Mouse (Mus musculus): ENCODE measurements around the gene Zcchc24.
"Not testable (repeated sequence)": the region's sequence is repeated elsewhere in the genome, so short reads cannot be mapped to it uniquely, and the experiment has no call there.

The Zcchc24 gene

GRCm38 (mm10) chr14:25768915-25769625 is at the start of gene Zcchc24:
Zcchc24 (minus strand) TSS chr14:25769039.
- peak; percentile 91 for DNase-seq

DNA sequence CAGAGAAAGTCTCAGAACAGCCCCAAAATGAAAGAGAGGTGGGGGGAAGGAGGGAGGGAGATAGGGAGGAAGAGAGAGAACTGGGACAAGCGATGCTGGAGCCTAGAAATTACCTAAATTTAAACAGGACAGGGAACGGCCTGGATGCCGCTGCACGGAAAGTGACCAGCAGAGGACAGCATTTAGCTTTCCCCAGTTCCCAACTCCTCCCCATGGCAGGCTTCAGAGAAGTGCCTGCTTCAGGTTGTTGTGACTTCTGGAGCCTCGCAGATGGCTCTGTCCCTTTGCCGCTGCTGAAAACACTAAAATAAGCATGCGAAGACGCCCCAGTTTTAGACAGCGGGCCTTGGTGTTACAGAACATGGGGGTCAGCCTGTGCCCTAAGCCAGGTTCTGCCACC is 47.6 kb upstream of the Zcchc24 start:
- peak; percentile 59 for DNase-seq

DNA sequence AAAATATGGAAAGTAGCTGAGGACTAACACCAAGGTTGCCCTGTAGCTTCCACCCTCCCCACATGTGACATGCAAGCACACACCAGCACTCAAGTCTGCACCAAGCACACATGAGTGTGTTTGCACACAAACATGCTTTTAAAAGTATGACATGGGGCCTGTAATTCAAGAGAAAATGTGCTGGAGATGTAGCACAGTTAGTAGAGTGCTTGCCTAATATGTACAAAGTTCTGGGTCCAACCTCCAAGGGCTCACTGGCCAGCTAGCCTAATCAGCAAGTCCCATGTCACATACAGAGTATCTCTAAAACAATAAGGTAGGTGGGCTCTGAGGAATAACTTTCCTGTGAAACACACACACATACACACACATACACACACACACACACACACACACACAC is 45.3 kb upstream of the Zcchc24 start:
- DNase-seq: no peak

DNA sequence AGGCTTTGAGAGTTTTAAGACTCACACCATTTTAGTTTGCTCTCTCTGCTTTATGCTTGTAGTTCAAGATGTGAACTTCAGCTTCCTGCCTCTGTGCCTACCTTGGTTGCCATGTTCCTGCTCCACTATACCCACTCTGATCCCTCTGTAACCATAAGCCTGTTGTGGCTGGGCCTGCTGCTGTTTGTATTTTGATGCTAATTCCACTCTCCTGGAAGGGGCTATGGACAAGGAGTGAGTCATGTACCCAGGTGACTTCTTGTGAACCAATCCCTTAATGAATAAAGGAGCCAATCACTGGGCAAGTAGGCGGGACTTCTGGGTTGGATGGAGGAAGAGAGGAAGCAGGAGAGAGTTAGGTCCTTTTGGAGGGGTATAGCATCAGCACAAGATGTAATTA is 42.2 kb upstream of the Zcchc24 start:
- DNase-seq: not testable (repeated sequence)

GRCm38 (mm10) chr14:25806561-25806960 is 37.7 kb upstream of the Zcchc24 start:
- no peak for DNase-seq

GRCm38 (mm10) chr14:25805871-25806270 is 37.0 kb upstream of the Zcchc24 start:
- no peak for DNase-seq

GRCm38 (mm10) chr14:25803246-25803809 is 34.5 kb upstream of the Zcchc24 start:
- DNase-seq: no peak

GRCm38 (mm10) chr14:25802511-25802910 is 33.7 kb upstream of the Zcchc24 start:
- no peak for DNase-seq

- peak; percentile 85 for DNase-seq
Observed at GRCm38 (mm10) chr14:25800166-25800960, 31.5 kb upstream of the Zcchc24 start.

- DNase-seq: no peak
Observed at GRCm38 (mm10) chr14:25796619-25797018, 27.8 kb upstream of the Zcchc24 start.

- no peak for DNase-seq
Observed at GRCm38 (mm10) chr14:25795561-25796174, 26.8 kb upstream of the Zcchc24 start.

DNA sequence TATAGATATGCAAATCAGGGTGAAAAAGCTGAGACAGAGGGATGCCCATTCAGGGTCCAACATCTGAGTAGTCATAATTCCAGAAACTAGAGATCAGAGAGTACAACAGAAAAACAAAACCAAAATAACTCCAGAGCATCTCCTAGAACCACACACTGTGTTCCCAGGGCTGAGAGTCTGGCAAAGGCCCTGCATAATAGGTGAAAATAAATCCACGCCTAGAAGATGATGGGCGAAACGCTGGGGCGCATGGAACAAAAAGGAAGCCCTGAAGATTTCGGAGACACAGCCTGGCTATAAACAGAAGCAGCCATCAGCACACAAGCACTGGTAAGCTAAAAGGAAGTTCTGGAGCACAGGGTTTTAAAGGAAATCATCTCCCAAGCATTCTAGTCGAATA is 26.2 kb upstream of the Zcchc24 start:
- DNase-seq: no peak

GRCm38 (mm10) chr14:25794331-25794730 is 25.5 kb upstream of the Zcchc24 start:
- no peak for DNase-seq

DNA sequence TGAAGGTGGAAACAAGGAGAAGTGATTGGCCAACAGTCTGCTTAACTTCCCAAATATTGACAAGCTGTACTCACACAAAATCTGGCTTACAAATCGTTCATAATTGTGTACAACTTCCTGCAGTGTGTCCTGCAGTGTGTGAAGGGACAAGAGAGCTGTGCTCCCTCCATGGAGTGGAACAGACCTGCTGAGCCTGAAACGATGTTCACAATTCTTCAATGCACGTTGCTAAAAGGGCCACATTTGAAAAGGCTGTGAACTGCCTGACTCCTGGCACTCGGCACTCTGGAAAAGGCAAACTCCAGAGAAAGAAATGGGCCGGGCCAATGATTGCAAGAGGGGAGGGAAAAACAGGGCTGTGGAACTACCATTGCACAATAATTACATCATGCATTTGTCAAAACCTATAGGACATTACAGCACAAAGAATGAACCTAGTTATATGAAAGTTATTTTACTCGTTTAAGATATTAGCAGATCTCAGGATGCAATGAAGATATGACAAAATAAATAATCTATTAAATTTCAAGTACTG is 22.0 kb upstream of the Zcchc24 start:
- no peak for DNase-seq

GRCm38 (mm10) chr14:25789946-25790345 is 21.1 kb upstream of the Zcchc24 start:
- DNase-seq: no peak

GRCm38 (mm10) chr14:25789207-25789606 is 20.4 kb upstream of the Zcchc24 start:
- DNase-seq: no peak

GRCm38 (mm10) chr14:25788201-25788600 is 19.4 kb upstream of the Zcchc24 start:
- DNase-seq: no peak

DNA sequence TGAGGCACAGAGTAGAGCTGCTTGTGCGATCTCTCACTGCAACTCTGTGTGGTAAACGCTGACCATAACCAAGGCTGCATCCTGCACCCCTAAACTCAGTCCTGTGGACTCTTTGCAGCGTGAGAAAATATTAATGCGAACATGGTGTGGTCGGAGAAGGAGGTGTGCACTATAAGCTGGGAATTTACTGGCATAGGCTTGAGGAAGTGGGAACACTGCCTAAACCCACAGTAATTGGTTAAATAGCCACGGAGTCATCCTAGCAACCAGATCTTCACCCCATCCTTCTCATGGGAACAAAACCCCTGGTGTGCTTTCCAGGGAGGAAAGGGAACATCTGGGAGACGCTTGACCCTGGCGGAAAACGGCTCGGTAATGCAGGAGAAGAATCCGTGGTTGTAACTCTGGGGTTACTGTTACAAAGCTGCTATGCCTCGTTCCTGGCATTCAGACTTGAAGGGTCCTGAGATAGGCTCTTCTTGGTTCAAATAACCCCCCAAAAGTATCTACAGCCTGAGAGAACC is 18.6 kb upstream of the Zcchc24 start:
- no peak for DNase-seq

- no peak for DNase-seq
Observed at GRCm38 (mm10) chr14:25786959-25787358, 18.1 kb upstream of the Zcchc24 start.

DNA sequence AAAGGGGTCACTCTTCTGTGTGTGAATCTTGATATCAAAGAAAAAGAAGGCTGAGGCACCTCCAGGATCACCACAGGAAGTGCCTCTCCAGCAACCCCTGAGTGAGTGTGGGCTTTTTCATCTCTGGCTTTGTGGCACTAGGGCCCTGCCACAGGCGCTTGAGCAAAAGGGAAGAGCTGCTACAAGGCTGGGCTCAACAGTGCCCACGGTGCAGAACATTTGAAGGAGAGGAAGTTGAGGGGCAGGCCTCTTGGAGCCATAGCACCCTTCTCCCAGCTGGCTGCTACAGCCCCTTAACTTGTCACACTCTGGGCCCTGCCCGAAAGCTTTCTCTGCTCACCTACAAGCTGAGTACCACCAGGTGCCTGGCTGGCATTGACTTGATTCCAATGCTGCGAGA is 16.4 kb upstream of the Zcchc24 start:
- DNase-seq: peak; percentile 42

DNA sequence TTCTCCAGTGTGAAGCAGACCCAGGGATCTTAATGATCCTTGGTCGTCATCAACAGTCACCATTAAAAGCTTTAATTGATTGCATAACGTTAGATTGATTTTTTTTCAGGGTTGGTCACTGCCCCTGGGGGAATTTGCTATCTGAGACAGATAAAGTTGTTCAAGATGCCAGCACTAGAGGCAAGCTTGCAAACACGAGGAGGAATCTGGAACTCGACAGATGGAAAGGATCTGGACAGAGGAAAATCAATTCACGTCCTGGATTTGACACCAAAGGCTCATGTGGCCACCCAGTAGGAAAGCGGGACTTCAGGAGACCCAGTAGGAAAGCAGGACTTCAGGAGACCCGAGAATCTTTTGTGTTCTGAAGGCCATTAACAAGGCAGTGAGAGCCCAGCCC is 14.4 kb upstream of the Zcchc24 start:
- no peak for DNase-seq

GRCm38 (mm10) chr14:25780601-25781000 is 11.8 kb upstream of the Zcchc24 start:
- DNase-seq: peak; percentile 19

DNA sequence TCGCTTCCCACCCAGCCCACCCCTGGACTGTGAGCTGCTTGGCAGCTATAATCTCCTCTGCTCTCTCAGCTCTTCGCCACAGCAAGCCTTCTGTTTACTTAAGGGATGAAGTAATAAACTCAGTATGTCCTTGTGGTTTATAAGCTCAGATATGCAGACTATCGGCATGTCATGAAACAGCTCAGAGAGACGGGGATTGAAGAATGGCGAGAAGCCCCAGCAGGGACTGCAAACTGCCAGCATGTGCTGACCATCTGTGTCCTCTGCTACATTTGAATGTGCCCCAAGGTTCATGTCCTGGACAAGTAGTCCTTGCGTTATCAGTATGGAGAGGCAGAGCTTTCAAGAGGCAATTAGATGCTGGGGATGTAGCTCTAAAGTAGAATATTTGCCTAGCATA is 7.5 kb upstream of the Zcchc24 start:
- no peak for DNase-seq

All from thymus, postnatal 25 days (tissue).